Mouse (Mus musculus): ENCODE results near the gene Slc38a1.
"Not testable (repeated sequence)": the region's sequence is repeated elsewhere in the genome, so short reads cannot be mapped to it uniquely, and the experiment has no call there.

Gene Slc38a1

DNA sequence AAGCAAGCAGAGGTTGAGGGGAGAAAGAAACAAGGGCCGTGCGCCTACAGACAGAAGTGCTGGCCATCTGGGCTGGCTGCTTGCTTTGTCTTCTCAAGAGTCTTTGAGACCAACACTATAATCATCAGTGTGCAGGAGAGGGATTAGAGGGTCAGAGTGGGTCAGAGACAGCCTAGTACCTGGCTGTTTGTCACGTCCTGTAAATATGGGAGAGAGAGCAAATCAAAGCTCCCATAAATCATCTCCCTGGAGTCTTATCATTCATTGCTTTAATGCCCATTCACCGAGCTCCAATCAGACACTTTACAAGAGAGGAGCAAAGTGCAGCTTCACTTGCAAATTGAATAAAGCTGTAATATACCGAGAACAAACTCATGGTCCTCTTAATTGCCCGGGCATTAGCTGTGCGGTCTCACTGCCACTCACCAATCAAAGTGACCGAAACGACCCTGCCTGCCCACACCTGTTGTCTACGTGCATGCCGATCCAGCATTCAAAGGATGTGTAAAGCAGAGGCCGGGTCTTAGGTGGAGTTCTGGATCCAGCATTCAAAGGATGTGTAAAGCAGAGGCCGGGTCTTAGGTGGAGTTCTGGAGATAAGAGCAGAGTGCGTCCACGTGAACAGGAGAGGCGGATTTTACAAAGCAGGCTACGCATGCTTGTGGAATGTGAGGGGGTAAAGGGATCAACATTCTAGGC, 15.0 kb upstream of the Slc38a1 start:
- no peak for DNase-seq

DNA sequence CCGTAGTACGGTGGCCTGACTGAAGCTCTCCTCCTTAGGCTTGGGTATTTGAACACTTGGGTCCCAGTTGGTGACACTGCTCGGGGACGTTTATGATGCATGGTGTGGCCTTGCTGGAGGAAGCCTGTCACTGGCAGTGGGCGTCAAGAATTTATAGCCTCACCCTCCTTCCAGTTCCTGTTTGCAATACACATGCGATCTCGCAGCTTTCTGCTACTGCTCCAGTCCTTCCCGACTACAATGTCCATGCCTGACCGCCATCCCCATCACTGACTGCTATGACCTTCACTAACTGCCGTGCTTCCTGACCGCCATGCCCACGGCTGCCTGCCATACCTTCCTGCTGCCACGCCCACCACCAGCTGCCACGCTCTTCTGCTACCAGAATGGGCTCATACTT, 12.8 kb upstream of the Slc38a1 start:
- DNase-seq, result peak in 1 of 2 experiments; percentile 30

DNA sequence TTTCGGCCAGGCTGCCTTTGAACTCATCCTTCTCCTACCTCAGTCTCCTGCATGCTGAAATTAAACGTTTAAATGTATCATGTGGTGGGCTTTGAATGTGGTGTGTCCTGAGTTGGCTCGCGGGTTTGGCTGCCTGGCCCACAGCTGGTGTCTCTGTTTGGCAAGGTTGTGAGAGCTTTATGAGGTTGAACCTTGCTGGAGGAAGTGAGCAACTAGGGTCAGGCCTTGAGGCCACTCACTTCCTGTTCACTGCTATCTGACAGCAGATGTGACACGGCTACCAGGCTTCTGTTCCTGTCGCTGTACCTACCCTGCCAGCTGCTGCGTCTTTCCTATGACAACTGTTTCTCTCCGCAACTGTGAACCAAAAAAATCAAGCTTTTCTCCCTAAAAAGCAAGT, 12.0 kb upstream of the Slc38a1 start:
- DNase-seq, result peak; percentile 50 to 59

DNA sequence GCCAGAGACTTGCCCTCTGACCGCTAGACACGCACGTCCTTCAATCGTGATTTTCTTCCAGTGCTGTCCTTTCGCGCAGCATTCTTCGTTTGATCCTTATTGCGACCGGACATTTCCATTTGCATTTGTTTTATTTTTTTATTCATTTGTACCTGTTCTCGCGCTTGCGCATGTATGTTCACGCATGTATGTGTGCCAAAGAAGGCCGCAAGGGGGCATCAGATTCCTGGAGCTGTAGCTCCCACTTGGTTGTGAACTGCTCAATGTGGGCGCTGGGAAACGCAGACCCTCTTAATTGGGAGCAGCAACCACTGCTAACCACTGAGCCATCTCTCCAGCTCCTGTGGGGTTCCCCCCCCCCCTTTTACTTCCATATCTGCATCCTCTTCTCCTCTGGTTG, 10.3 kb upstream of the Slc38a1 start:
- no peak for DNase-seq

DNA sequence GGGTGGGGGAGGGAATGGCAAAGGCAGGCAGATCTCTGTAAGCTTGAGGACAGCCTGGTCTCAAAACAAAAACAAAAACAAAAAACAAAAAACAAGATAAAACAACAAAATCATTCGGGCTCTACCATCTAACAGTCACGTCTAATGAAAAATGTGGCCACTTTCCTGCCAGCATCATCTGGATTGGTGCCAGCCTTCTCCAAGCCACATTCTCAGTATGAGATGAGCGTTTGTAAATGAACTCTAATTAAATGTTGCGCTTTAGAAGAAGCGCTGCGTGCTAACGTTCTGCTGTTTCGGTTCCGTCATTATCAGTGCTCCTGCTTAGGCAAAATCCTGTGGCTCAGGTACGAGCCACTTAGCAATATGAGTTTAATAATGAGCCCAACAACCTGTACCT, 9.8 kb upstream of the Slc38a1 start:
- DNase-seq, result no peak

DNA sequence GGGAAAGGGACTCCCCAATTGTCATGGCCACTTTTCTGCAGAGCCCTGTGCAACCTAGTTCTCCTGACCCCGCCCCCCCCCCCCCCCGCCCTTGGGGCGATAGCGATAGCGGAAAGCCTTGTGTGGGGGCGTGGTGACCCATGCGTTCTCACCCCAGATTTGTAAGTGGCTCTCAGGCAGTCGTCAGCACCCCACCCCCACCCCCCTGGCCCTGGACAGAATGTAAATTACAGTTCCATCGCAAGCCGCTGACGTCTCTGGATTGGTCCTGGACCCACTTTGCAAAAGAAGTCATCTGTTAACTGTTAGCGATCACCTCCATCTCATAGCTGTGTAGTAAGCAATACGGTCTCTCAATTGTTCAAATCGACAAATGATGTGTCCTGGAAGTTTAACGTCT, 4.7 kb upstream of the Slc38a1 start:
- DNase-seq, result no peak

DNA sequence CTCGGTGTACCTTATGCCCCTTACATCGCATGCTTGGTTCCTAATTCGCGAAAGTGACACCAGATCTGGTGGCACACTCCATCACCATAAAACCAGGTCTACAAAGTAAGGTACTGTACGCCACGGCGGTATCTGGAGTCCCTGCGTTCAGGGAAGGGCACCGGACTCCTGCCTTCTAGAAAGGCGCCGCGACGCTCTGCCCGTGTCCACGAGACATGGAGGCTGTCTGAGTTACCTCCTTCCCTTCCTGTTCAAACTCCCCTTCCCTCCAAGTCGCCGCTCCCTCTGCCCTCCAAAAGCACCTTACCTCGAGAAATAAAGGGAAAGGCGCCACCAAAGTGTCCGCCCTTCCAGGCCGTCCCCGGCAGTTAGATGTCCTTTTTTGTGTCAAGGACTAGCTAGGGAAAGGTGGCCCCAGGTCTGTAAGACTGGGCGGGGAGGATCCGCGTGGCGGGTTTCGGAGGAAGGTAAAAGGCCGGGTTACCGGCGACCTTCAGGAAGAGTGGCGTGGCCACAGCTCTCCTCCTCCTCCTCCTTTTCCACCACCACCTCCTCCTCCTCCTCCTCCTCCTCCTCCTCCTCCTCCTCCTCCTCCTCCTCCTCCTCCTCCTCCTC, 785 bp downstream of the Slc38a1 start:
- DNase-seq, result peak; percentile 34 to 50

DNA sequence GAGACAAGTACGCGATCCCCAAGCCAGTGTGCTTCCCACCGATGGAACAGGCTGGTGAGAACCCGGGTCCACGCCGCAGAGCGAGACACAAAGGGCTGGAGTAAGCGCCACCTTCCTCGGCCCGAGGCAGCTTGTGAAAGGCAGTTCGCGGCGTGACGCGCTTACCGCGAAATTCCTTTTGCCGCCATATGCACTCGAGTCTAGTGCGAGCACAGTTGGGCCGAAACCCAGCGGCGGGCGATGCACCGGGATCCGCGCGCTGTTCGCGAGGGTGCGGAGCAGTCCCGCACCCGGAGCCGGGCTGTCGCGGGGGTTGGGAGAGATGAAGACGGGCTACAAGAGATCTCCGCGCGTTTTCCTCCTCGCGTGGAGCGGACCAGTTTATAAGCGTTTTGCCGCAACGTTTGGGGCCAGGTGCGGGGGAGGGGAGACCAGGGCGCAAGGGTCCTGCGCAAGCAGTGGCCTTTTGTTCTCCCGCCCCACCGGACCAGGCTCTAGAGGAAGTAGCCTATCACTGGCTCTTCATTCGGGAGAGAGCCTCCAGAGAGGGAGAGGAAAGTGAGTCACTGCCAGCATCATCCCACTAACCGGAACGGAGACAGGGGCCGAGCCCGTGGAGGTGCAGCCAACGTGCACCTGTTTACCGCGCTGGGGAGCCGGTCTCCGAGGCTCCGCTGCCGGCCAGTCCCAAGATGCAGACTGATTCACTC, 1.4 kb downstream of the Slc38a1 start:
- peak; percentile 54 to 63 for DNase-seq

DNA sequence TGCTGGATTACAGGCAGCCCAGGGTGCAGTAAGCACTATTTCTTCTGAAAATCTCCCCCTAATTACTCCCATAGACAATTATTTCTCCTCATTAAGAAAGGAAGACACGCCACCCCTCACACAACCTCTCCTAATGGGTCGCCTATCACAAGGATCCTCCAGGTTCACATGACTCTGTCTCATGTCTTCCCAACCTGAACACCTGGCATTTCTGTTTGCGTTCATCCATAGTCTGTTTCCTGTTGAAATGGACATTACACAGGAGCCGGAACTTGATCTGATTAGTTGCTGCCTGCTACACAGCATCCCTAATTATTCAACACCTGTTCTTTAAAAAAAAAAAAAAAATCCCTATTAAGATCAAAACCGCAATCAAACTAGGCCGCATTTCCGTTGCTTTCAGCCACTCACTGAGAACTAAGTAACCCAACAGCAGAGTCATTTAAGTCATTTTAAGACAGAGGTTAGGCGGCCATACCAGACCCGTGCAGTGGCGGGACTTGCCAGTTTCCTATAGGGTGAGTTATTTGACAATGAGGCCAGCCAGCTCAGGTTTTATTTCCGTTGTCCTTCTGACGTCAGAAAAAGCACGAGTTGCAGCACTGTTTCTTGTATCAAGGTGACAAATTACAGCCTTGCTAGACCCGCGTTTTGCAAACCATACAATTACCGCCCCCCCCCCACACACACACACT, 2.3 kb downstream of the Slc38a1 start:
- DNase-seq, result peak; percentile 20 to 32

- DNase-seq, result no peak
Observed at GRCm38 (mm10) chr15:96639630-96640029, 3.1 kb downstream of the Slc38a1 start.

DNA sequence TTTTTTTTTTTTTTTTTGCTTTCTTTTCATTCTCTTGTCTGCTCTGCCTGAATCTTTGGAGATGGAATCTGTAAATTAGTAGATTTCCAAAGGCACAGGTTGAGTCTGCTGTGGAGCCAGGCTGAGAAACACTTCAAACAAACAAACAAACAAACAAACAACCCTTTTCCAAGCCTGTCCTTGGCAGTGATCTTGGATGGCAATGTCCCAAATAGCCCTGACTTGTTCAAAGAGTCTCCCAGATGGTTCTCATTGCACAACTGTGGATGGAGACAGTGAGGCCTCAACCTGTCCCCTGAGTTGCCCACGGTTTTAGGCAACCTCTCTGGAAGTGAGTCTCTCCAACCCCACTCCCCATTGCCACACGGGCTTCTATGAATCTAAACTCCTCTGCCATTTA, 4.1 kb downstream of the Slc38a1 start:
- DNase-seq, result no peak

DNA sequence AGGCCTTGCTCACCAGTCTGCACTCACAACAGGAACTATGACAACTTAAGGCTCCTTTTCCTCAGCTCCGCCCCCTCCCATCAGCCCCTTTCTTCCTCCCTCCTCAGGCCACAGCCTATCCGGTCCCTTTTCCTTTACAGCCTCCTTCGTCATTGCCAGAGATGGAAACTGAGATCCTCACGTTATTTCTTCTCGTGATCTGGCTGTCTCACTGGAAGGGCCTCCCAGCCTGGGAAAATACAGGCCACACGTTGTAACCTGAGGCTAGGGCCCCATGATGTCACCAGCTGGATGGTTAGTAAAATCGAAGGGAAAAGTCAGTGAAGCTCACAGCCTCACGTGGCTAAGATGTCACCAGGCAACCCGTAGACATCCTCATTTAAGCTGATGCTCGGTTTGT, 4.5 kb downstream of the Slc38a1 start:
- DNase-seq, result peak; percentile 39 to 51

- DNase-seq, result no peak
Observed at GRCm38 (mm10) chr15:96634670-96635405, 7.9 kb downstream of the Slc38a1 start.

DNA sequence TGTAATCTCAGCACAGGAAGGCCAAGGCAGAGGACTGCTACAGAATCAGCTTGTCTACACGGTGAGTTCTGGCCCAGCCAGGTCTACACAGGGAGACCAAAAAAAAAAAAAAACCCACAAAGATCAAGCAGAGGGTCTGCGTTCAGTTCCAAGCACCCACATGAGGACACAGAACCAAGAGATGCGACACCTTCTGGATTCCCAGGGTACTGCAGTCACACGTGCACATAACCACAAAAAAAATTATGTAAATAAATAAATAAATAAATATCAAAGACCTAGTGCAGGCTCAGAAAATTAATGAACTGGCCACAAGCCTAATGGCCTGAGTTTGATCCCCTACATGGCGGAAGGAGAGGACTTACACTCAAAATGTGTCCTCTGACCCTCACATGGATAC, 10.5 kb downstream of the Slc38a1 start:
- no peak for DNase-seq

DNA sequence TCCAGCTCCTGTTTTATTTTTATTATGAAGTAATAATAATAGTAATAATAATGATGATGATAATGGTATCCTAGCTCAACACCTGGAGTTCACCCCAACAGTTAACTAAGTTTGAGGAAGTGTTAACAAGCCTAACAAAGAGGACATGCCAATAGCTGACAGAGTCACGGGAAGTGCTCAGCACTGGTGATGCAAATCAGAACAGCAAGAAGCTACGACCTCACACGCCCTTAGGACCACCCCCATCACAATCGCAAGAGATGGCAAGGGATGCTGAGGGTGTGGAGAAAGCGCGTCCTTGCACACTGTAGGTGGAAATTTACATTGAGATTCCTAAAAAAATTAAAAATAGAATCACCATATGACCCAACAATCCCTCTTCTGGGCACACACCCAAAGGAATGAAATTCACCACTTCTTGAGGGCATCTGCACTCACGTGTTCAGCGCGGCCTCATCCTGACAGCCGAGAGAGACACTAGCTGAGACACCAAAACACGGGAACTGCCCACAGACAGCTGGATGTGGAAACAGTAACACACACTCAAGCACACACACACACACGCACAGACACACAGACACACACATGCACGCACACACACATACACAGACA, 11.5 kb downstream of the Slc38a1 start:
- DNase-seq, result no peak

DNA sequence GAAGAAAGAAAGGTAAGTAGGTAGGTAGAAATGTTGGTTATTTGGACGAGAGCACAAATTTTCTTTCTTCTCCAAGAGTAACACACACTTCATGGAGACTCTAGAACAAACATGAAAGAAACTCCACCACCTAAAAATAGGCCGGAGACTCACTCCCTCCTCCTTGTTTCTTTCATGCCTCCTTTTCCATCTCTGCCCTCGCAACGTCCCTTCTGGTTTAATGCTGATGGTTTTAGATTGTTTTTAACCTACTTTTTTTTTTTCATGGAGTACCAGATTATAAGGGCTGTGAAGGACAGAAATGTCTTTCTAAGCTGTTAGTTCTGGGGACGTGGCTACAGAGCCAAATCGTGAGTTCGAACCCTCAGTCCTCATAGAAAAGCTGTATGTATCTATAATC, 14.5 kb downstream of the Slc38a1 start:
- DNase-seq, result no peak

DNA sequence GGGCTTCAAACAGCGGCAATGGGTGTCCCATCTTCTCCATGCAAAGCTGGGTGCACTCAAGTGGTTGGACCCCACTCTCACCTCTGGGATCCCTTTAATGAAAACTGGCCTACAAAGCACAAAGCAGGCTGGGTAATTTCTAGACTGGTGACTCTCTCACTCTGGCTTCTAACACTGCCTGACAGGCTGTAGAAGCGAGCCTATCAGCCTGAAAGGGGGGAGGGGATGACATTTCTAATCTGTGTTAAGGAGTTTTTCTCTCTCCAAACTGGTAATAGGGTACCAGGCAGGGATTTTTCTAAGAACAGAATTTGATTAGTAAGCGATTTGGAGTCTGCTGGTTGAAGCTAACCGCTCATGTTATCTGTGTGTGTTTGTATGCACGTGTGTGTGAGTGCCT, 15.8 kb downstream of the Slc38a1 start:
- DNase-seq, result no peak

DNA sequence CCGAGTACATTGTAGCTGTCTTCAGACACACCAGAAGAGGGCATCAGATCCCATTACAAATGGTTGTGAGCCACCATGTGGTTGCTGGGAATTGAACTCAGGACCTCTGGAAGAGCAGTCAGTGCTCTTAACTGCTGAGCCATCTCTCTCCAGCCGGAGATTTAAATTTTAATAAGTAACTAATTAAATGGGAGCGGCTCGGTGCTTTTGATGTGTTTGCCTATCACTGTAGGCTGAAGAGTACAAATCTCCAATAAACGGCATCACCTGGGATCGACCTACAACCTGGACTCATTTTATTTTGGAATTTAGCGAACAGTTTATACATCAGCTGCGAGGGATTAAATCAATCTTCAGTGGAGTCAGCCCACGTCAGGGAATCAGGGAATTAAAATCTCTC, 17.7 kb downstream of the Slc38a1 start:
- DNase-seq, result not testable (repeated sequence)

GRCm38 (mm10) chr15:96622376-96622775, 20.3 kb downstream of the Slc38a1 start:
- DNase-seq, result no peak

DNA sequence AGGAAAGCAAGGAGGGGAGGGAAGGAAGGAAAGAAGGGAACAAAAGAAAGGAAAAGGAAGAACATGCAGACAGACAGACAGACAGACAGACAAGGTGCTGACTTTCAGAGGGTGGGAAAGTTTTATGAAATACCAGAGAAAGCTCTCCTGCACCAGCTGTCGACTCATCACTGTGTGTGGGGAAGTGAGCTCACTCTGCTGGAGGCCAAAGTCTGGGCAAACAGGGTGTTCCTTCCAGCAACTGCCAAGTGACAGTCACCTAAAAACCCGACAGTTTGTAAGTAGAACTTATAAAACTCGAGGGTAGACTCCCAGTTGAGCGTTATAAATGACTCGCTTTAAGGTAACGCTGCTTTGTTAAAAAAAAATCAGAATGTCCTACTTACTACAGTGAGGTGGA, 21.0 kb downstream of the Slc38a1 start:
- no peak for DNase-seq

DNA sequence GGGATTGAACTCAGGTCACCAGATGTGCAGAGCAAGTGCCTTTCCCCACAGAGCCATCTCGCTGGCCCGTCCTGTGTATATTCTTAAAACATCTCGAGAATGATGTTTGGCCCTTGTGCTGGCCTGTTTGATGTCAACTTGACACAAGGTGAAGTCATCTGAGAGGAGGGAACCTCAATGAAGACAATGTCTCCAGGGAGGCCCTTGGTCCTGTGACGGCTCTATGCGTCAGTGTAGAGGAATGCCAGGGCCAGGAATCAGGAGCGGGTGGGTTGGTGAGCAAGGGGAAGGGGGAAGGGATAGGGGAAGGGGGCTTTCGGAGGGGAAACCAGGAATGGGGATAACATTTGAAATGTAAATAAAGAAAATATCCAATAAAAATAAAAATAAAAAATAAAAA, 25.2 kb downstream of the Slc38a1 start:
- DNase-seq, result no peak

DNA sequence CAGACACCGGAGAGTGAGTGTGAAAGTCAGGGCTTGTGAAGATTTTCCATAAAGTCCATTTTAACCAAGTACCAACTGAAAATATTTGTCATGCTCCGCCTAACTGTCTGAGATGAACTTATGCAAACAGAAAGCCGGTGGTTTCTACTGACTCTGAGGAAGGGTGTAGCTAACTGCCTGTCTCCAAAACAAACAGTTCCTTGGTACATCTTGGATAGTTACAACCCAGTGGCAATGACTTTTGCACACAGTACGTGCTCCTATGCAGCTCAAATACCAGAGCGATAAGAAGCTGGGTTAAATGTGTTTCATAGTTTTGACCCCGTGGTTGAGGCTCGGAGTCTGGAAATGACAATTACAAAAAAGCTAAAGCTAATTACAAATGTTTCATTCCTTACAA, 34.0 kb downstream of the Slc38a1 start:
- DNase-seq, result no peak
